Mouse (Mus musculus): ENCODE results near the gene Bmp8a.
"Not testable (repeated sequence)": the region's sequence is repeated elsewhere in the genome, so short reads cannot be mapped to it uniquely, and the experiment has no call there.

Gene Bmp8a

GRCm38 (mm10) chr4:123328946-123329345 is 14.1 kb downstream of the Bmp8a start:
- no peak for DNase-seq

GRCm38 (mm10) chr4:123327630-123328029 is 15.4 kb downstream of the Bmp8a start:
- no peak for DNase-seq

GRCm38 (mm10) chr4:123326087-123326486 is 17.0 kb downstream of the Bmp8a start:
- no peak for DNase-seq

GRCm38 (mm10) chr4:123323534-123323933 is 19.5 kb downstream of the Bmp8a start, which contains the start of gene Oxct2a:
Gene Oxct2a, minus strand, starts transcription at chr4:123323634.
- peak; percentile 14 for DNase-seq

- peak; percentile 19 for DNase-seq
Measured at GRCm38 (mm10) chr4:123322910-123323309, 20.1 kb downstream of the Bmp8a start.

- DNase-seq = no peak
Measured at GRCm38 (mm10) chr4:123314497-123314896, 28.6 kb downstream of the Bmp8a start.

- DNase-seq = no peak
Measured at GRCm38 (mm10) chr4:123313010-123313409, 30.0 kb downstream of the Bmp8a start.

- no peak for DNase-seq
Measured at GRCm38 (mm10) chr4:123311845-123312244, 31.2 kb downstream of the Bmp8a start.

GRCm38 (mm10) chr4:123308292-123308691 is 34.8 kb downstream of the Bmp8a start:
- no peak for DNase-seq

GRCm38 (mm10) chr4:123306999-123307398 is 36.1 kb downstream of the Bmp8a start:
- no peak for DNase-seq

GRCm38 (mm10) chr4:123305789-123306188 is 37.3 kb downstream of the Bmp8a start:
- DNase-seq = no peak

GRCm38 (mm10) chr4:123298980-123299670 is 43.9 kb downstream of the Bmp8a start:
- DNase-seq = peak; percentile 54

- peak; percentile 79 for DNase-seq
Measured at GRCm38 (mm10) chr4:123298226-123298625, 44.8 kb downstream of the Bmp8a start.

GRCm38 (mm10) chr4:123297195-123297960 is 45.7 kb downstream of the Bmp8a start:
- DNase-seq = no peak

- no peak for DNase-seq
Measured at GRCm38 (mm10) chr4:123296148-123296534, 46.9 kb downstream of the Bmp8a start.

GRCm38 (mm10) chr4:123295516-123296147 is 47.4 kb downstream of the Bmp8a start:
- DNase-seq = no peak

- not testable (repeated sequence) for DNase-seq
Measured at GRCm38 (mm10) chr4:123295026-123295425, 48.0 kb downstream of the Bmp8a start.

GRCm38 (mm10) chr4:123293661-123294443 is 49.2 kb downstream of the Bmp8a start:
- DNase-seq = no peak

- DNase-seq = peak; percentile 67
Measured at GRCm38 (mm10) chr4:123292989-123293388, 50.1 kb downstream of the Bmp8a start.

- DNase-seq = no peak
Measured at GRCm38 (mm10) chr4:123292390-123292789, 50.7 kb downstream of the Bmp8a start.

GRCm38 (mm10) chr4:123289038-123289437 is 54.0 kb downstream of the Bmp8a start:
- DNase-seq = no peak

GRCm38 (mm10) chr4:123286790-123287189 is 56.3 kb downstream of the Bmp8a start:
- DNase-seq = no peak
